Mouse (Mus musculus): ENCODE results near the gene Angel2. TPM values are rescaled to one million over a fixed set of nuclear protein-coding genes. Genes with fewer than 3 reads are reported as not detected.

Gene Angel2
- polyA plus RNA-seq, 1 experiment from 2014 or later: 34.6 TPM

Other genes starting within 250 kb of the Angel2 start
- 8.9 and 11.3 TPM in 2 replicates for gene Rps6kc1, start 13.3 kb upstream of the Angel2 start, polyA plus RNA-seq (2014; fragmentation: Nextera tagmentation; extraction: Ambion mirVana)
- 66.2 and 75.8 TPM in 2 replicates for gene Vash2, start 54.2 kb downstream of the Angel2 start, polyA plus RNA-seq (2014; fragmentation: Nextera tagmentation; extraction: Ambion mirVana)
- gene Flvcr1, start 101.0 kb downstream of the Angel2 start, polyA plus RNA-seq (2014; fragmentation: Nextera tagmentation; extraction: Ambion mirVana): 5.4 and 5.6 TPM in 2 replicates
- gene Spata45, start 111.5 kb downstream of the Angel2 start, polyA plus RNA-seq (2014; fragmentation: Nextera tagmentation; extraction: Ambion mirVana): 0.86 TPM in 1 of 2 replicates, not detected in the other
- 19.6 and 20.3 TPM in 2 replicates for gene Tatdn3, start 137.8 kb downstream of the Angel2 start, polyA plus RNA-seq (2014; fragmentation: Nextera tagmentation; extraction: Ambion mirVana)
- 12.7 and 14.0 TPM in 2 replicates for gene Nsl1, start 137.9 kb downstream of the Angel2 start, polyA plus RNA-seq (2014; fragmentation: Nextera tagmentation; extraction: Ambion mirVana)
- 3.9 and 5.1 TPM in 2 replicates for gene Batf3, start 172.7 kb downstream of the Angel2 start, polyA plus RNA-seq (2014; fragmentation: Nextera tagmentation; extraction: Ambion mirVana)
- gene Fam71a, start 239.7 kb downstream of the Angel2 start, polyA plus RNA-seq (2014; fragmentation: Nextera tagmentation; extraction: Ambion mirVana): not detected in 2 replicates